Mouse (Mus musculus): ENCODE results near the gene Mipep. TPM values are rescaled to one million over a fixed set of nuclear protein-coding genes. Genes with fewer than 3 reads are reported as not detected.

Mipep gene
- total RNA-seq, 4 experiments from 2014 or later = 35.0 to 37.7 (median 36.3) TPM

Other genes with a start within 250 kb of the Mipep start
- gene Spata13, start 150.6 kb upstream of the Mipep start, total RNA-seq (2022) = 1 to 10 TPM; 1.2 to 3.5 (median 3.0) TPM
- 10 to 100 TPM; 11.8 to 23.1 (median 15.8) TPM for gene C1qtnf9, start 16.4 kb upstream of the Mipep start, total RNA-seq (2022)

All from gastrocnemius, adult 8-10 months (tissue).